Mouse (Mus musculus): ENCODE measurements around the gene Gm19426. TPM values are rescaled to one million over a fixed set of nuclear protein-coding genes. Genes with fewer than 3 reads are reported as not detected.

The Gm19426 gene
- total RNA-seq (2014; fragmentation: Nextera tagmentation) (not detected in 2 replicates), total RNA-seq (2017) (not detected in 2 replicates)

DNA sequence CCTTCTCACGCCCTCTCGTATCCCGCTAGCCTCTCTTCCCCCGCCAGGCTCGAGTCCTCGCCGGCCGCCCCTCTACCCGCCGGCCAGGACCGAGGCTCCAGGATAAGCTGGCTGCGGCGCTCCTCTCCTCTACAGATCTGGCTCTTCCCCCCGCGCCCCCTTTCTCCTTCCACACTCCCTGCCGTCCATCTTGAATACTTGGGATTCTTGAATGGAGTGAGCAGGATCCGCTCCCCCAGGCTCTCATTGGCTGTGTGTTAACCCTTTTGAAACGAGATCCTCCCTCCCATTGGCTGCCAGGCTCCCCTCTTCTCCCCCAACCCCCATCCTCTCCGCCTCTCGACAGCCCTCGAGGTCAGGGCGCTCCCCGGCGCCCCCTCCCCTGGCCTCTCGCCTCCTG, at the start of gene Gm19426:
Gene Gm19426 (minus strand): TSS at position 95 of the 400 bp plus-strand sequence.
- ATAC-seq (replicated peaks; ENCODE audit: poor library complexity, severe bottlenecking), result peak; percentile 48

DNA sequence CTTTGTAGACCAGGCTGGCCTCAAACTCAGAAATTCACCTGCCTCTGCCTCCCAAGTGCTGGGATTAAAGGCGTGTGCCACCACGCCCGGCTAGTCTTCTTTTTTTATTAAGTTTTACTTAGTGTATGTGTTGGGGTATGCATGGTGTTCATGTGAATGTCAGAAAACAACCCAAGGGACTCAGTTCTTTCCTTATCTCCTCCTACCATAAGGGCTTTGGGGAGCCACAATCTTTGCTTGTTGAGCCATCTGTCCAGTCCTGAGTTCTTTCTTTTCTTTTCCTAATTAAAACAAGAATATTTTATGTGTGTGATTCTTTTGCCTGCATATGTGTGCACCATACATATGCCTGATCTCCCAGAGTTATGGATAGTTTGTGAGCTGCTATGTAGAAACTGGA, 49.7 kb upstream of the Gm19426 start:
- ATAC-seq (replicated peaks; ENCODE audit: poor library complexity, severe bottlenecking), result no peak

DNA sequence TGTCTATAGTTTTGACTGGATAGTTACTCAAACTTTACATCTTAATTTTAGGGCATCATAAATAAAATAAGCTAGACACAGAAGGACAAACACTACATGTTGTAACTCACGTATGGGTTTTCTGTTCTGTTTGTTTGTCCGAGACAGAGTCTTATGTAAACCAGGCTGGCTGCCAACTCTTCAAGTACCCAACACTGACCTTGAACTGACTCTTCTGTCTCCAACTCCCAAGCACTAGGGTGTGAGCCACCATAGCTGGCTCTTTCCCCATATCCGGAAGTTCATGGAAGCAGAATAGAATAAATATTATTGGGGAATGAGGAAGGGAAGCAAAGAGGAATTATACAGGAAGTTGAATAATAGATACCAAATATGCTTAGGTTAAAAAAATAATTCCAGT, 49.1 kb upstream of the Gm19426 start:
- no peak for ATAC-seq (replicated peaks; ENCODE audit: poor library complexity, severe bottlenecking)

DNA sequence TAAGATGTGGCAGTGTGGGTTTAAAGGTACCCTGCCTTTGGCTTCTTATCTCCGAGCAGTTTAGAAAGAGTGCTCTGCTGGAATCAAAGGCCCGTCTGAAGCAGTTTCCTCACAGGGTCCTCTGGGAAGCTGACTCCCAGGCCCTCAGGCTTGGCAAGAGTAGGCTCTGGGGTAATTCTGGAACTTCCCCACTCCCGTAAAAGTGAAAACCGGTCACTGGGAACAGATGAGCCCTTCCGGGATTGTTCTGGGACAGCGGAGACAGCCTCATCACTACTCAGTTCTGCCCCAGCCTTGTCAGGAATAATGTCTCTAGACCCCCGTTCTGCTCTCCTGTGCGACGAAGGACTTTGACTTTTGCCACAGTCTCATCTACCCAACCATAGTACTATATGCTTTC, 47.0 kb upstream of the Gm19426 start:
- no peak for ATAC-seq (replicated peaks; ENCODE audit: poor library complexity, severe bottlenecking)

DNA sequence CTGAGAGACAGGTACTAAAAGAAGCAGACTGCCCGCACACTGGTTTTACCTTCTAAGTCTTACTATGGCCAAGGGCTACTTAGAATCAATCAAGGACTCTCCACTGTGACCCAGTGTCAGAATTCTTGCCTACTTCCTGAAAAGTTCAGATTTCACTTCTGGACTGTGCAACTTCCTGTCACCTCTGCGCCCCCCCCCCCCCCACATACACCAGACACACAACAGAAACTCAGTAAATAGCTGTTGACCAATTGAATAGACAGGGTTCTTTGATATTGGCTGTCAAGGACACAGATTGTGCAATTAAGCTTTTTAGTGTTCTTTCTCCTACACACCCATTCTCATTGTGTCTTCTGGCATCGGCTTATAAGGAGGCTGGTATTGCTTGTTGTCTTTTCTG, 44.9 kb upstream of the Gm19426 start:
- peak; percentile 83 for ATAC-seq (replicated peaks; ENCODE audit: poor library complexity, severe bottlenecking)

DNA sequence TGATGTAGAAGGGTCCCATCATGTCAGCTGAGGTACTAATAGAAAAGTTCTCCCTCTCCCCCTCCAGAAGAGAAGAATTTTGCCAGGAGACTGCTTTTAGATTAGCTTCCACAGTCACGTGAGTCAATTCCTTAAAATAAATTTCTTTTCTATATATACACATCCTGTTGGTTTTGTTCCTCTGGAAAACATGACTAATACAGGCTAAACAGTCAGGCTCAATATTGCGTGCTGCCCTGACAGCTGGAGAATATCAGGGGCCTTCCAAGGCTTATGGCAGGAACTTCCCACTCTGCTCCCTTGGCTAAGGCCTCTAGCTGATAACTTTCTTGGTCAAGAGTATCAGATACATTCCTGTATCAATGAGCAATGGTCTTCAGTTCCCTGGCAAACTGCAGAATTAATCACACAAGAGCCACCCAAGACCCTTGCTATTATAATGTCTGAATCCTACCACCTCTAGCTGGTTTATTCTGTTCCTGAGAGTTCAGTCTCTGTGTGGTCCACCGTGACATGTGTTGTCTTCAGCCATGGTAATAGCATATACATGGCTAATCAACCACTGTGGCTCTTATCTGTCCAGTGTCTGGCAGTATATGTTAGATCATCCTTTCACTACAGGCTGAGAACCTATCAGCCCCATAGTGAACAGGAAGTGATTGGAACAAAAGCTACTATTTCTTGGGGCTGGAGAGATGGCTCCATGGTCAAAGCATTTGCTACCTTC, 40.5 kb upstream of the Gm19426 start:
- ATAC-seq (replicated peaks; ENCODE audit: poor library complexity, severe bottlenecking), result no peak

DNA sequence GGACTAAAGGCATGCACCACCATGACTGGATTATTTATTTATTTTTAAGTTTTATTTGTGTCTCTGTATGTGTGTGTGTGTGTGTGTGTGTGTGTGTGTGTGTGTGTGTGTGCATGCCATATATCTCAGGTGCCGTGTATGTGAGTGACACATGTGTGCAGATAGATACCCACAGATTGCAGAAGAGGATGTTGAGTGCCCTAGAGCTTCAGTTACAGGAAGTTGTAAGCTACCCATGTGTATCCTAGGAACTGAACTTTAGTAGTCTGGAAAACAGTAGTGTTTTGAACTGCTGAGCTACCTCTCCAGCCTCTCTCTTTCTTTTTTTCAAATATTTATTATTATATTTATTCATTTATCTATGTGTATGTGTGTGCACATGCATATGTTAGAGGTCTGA, 39.9 kb upstream of the Gm19426 start:
- ATAC-seq (replicated peaks; ENCODE audit: poor library complexity, severe bottlenecking), result peak; percentile 70

DNA sequence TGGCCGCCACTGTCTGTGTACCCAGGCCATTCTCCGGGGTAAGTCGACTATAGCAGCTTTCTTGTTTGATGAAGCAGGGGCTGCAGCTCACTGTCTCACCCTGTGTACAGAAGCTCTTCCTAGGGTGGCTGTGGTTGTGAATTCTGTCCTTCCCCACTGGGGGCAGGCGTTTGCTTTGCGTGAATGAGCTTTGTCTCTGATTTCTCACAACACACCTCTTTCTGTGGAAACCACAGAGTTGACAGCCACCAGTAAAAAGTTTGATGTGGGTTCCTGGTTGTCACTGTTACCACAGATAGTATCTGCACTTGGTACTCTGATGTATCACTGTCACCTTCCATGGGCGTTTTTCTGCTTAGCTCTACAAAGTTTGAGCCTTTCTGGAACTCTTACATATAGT, 35.8 kb upstream of the Gm19426 start:
- ATAC-seq (replicated peaks; ENCODE audit: poor library complexity, severe bottlenecking), result peak; percentile 79

DNA sequence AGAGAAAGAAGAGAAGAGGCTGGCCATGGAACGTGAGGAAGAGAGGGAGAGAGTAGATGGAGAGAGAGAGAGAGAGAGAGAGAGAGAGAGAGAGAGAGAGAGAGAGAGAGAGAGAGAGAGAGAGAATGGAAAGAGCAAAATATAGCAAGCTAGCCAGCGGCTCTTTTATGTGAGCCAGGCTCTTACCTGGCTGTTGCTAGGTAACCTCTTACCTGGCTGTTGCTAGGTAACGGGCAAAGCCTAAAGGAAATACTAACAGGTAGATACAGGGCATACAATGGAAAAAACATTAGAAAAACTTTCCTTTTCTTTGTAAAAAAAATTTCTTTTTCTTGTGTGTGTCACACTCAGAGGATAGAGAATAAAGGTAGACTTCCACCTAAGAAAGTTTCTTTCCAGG, 34.3 kb upstream of the Gm19426 start:
- ATAC-seq (replicated peaks; ENCODE audit: poor library complexity, severe bottlenecking), result no peak

DNA sequence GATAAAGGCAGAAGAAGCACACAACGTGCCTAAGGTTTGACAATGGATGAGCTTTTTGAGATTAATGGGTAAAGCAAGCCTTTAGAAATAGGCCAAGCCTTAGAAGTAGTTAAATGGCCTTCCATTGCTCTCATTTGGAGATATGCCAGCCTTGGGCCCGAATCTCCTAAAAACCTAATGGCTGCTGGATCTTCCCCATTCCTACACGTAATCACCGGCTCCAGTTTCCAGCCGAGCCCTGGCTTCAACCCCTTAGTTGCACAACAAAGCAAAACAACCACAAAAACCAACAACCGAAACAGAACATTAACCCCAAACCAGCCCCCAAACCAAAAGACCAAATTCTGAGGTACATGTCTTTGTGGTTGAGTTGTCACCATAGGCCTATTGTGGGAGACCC, 32.2 kb upstream of the Gm19426 start:
- ATAC-seq (replicated peaks; ENCODE audit: poor library complexity, severe bottlenecking), result peak; percentile 52

DNA sequence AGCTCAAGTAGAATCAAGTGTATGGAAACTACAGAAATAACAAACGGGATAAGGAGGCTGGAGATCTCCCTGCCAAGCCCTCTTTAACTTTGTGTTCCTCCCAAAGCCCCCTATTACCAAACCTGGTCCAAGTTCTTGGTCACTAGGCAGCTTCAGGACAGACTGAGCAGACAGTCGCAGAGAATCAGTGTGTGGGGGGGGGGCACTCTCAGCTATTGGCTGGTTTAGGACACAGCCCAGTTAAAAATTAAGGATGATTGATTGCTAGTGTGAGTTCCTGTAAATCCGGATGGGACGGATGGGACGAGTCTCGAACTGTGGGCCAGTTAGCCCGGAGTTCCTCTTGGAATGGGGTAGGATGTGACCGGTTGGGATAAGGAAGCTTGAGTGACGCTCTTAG, 31.8 kb upstream of the Gm19426 start, which contains the start of gene Serping1:
Gene Serping1 (minus strand): TSS at position 204 of the 400 bp plus-strand sequence.
- ATAC-seq (replicated peaks; ENCODE audit: poor library complexity, severe bottlenecking), result no peak

DNA sequence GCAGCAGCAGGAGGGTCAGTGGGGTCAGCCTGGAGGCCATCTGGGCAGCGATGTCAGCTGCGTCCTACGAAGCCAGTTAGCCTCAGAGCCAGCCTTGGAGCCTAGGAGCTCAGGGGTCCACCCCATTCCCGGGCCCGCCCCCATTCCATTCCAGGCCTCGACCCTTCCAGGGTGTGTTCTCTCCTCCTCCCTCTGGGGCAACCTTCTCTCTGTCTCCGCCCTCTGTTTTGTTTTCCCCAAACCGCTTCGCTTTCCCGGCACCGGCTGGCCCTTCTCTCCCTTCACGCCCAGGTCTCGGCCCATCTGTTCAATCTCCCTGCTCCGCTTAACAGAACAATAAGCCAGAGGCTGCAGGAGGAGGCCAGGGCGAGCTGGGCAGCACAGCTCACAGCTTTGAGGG, 31.3 kb upstream of the Gm19426 start:
- ATAC-seq (replicated peaks; ENCODE audit: poor library complexity, severe bottlenecking), result no peak

DNA sequence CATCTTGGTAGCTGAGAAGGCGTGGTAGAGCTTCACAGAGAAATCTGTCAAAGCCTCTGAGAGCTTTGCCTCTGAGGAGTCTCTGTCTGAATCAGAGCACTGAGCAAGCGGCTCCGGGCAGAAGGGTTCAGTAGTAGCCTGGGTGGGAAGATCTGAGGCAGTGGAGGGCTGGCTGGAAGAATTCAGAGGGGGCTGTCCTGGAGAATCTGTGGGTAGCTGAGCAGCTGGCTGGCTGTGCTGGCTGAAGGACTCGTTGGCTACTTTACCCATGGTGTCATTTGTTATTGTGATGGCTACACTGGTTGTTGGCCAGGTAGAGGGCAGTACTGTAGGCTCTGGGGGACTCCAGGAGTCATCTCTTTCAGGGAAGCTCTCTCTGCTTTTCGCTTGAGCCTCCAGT, 29.7 kb upstream of the Gm19426 start:
- ATAC-seq (replicated peaks; ENCODE audit: poor library complexity, severe bottlenecking), result no peak

DNA sequence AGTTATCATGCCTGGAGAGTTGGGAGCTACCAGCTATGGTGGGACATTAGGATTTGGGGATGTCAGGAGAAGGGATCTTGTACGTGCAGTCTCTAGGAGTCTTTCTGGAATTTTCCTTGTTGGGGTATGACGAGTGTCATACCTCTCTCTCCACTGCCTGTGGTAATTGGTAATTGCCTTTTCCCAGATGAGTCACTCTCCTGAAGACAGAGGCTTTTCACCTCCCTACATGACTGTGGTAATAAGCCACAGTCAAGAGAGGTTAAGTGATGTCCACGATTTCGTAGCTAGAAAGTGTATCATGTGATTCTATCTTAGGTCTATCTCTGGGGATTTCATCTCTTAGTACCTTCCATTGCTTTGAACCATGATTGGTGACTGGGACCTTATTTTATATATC, 29.0 kb upstream of the Gm19426 start:
- no peak for ATAC-seq (replicated peaks; ENCODE audit: poor library complexity, severe bottlenecking)

DNA sequence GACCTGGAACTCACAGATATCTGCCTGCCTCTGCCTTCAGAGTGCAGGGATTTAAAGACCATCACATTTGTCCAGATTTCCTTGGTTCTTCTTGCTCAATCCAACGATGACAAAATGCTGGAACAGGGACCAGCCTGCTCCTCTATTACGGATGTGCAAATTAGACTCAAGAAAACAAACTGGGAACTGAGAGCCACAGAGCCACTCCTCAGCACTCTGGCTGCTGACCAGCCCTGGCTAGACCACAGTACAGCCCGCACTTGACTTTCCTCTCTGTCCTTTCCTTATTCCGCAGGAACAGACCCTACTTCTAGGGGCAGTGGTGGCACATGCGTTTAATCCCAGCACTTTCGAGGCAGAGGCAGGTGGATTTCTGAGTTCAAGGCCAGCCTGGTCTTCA, 27.0 kb upstream of the Gm19426 start:
- no peak for ATAC-seq (replicated peaks; ENCODE audit: poor library complexity, severe bottlenecking)

DNA sequence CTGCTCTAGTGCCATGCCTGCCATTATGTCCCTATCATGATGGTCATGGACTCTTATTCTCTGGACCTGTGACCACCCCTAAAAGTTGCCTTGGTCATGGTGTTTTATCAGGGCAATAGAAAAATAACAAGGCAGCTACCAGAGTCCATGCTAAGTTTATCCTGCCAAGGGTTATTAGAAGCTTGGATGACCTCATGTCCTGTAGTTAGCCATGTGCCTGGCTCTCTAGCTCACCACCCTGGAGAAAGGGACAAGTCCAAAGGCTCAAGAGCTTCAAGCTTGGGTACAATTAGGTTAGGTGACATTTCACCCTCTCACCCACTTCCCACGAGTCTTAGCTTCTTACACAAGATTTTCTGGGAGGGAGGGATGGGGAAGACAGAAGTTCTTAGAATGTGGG, 19.4 kb upstream of the Gm19426 start:
- no peak for ATAC-seq (replicated peaks; ENCODE audit: poor library complexity, severe bottlenecking)

DNA sequence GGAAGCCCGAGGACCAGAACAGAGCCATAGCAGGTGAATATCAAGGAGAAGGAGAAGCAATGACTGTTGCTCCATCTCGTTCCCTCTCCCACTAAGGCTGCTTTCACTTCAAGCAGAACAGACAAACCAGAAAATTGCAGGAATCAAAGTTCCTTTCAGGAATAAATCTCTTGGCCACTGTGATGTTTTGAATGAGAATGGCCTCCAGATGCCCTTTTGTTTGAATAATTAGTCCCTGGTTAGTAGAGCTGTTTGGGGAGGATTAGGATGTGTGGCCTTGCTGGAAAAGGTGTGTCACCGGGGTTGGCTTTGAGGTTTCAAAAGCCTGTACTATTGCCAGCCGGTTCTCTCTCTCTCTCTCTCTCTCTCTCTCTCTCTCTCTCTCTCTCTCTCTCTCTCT, 18.8 kb upstream of the Gm19426 start:
- ATAC-seq (replicated peaks; ENCODE audit: poor library complexity, severe bottlenecking), result no peak

DNA sequence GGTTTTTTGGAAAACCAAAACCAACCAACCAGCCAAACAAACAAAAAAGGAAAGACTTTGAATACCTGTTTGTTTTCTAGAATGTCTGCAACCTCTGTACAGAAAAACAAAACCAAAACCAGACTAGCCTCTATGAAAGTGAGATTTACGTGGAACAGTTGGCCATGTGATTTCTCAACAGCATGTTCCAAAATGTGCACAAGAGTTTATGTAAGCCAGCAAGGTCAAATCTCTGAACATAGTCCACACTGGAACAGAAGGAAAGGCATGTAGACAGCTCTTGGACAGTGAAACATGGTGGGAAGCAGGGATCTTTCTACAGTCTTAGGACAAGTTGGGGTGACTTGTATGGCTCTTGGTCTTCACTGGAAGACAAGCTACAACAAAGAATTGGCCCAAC, 18.4 kb upstream of the Gm19426 start:
- no peak for ATAC-seq (replicated peaks; ENCODE audit: poor library complexity, severe bottlenecking)

DNA sequence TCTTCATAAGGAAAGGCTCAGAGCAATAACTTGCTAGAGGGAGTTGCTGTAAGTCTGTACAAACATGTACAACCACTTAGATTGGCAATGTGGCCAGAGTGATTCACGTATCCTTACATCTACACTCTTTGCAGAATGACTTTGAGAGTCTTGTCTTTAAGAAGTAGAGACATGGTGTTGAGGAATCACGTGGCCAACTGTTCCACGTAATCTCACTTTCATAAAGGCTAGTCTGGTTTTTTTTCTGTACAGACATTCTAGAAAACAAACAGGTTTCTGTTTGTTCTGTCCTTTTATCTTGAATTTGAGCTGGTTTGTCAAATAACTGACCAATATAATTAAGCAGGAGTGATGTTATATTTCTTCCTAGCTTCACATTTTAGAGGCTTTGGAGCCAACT, 17.9 kb upstream of the Gm19426 start:
- no peak for ATAC-seq (replicated peaks; ENCODE audit: poor library complexity, severe bottlenecking)

DNA sequence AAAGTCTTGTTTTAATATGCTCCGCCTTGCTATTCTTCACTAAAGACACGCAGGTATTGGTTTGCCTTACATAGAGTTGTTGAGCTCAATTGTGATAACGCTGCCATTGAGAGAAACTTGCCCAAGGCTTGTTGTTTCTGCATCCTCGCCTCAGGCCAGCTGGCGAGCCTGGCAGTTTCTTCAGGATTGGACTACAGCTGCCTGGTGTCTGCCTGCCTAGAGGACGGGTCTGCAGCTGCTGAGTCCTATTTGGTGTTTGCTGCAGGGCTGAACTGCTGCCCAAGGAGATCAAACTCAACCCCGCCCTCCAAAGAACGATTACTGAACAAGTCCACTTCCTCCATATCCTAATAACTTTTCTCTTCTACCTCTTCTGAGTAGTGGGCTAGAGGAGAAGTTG, 17.3 kb upstream of the Gm19426 start:
- ATAC-seq (replicated peaks; ENCODE audit: poor library complexity, severe bottlenecking), result no peak

DNA sequence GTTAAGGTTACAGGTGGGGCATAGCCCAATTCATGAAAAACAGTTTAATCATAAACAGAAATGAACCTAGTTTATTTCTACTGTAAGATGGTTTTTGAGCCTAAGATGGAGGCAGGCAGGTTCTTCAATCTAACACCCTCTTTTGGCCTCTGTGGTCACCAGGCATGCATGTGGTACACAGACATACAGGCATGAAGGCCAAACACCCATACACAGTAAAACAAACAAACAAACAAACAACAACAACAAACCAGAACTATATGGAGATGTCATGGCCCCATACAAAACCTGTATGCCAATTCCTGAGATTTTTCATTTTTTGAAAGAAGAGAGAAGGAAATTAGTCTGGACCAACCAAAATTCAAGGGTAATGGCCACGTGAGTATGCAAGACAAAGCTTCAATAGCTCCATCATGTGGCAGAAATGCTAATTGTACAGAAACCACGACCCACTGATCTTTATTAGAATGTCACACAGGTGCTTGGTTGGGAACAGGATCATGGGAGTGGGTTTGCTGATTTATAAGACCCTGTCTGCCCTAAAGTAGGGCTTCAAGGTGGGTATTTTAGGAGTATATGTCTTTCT, 15.2 kb upstream of the Gm19426 start:
- ATAC-seq (replicated peaks; ENCODE audit: poor library complexity, severe bottlenecking), result peak; percentile 85

DNA sequence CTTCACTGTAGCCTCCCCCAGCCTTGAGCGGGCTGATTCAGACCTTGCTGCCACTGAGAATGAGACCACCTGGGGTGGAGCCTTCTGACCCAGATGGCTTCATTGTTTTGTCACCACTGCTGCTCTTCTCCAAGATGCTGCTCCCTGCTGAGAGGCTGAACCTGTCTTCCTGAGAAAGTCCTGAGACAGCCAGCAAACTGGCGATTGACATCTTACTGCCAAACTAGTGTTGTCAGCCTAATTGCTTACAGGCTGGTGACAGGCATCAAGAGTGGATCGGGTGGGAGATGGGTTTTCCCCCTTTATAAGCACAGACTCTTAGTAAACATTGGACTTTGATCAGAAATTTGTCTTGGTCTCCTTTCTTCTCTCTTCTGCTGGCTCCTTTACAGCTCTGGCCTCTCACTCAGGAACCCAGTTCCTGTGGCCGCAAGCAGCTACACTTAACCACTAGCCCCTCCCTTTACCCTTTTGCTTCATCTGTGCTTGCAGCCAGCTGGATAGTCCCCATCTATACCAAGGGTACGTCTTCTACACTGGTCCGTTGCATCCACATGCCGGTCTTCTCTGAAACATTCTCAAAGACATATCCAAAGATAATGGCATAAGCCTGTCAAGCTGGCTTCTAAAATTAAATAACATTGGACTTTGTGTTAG, 13.7 kb upstream of the Gm19426 start:
- peak; percentile 52; the same call in 1 of the 2 replicates for ATAC-seq (replicated peaks; ENCODE audit: poor library complexity, severe bottlenecking)
